Mouse (Mus musculus): Measurements from ENCODE around the gene Kcnab2.

DNA sequence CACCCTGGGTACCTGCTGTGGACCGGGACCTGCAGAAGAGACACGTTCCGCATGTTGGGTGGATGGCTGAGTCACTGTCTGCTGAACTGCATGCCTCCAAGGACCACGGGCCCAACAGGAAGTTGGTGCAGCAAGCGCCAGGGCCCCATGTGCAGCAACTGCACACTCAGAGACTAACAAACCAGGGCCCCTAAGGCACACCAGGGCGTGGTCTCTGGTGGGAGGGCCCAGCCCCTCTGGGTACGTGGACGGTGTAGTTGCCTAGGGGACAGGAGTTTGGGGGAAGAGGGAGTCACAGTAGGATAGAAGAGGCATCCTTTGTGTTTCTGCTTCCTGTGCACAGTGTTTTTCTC is 29.0 kb downstream of the Kcnab2 start:
- TF ChIP-seq CTCF (IDR thresholded peaks at IDR 0.05; ENCODE audit: control insufficient read depth, insufficient read depth, insufficient replicate concordance, low read depth, low read length) (no peak), POLR2A (IDR thresholded peaks at IDR 0.05; ENCODE audit: control insufficient read depth, low read depth, low read length) (no peak)
